Mouse (Mus musculus) T-cell, adult 2 months (primary cell): Measurements from ENCODE around the gene Atp5mpl.

ENCODE experiments used
- DNase-seq: peaks from one replicate; pipeline ENCODE4 v3.0.0; 2022; ENCODE audit warnings: low spot score

Atp5mpl gene

GRCm38 (mm10) chr12:111912802-111913201 is 54.0 kb downstream of the Atp5mpl start:
- DNase-seq = peak; percentile 51

- DNase-seq = peak; percentile 45
Measured at GRCm38 (mm10) chr12:111911796-111912195, 55.0 kb downstream of the Atp5mpl start.
